Mouse (Mus musculus) heart, adult 2 months (tissue): ENCODE measurements at regions not wholly inside any gene's neighbourhood (a gene's known extent, or its start where the extent isn't known, plus 50 kb on each side); places are given as distances from the start of the nearest gene placed in this dataset.

Source experiments
- CTCF ChIP-seq: fragments of 200-600 bp; IDR thresholded peaks from 2 replicates; pipeline ENCODE4 v1.8.1; 2022; ENCODE audit warnings: antibody characterized with exemption, mild to moderate bottlenecking, moderate library complexity
- EP300 ChIP-seq: fragments of 200-500 bp; IDR thresholded peaks from 2 replicates; pipeline ENCODE4 v1.6.1; 2011; ENCODE audit warnings: low read depth, low read length, control low read depth; ENCODE audit not compliant: insufficient read depth
- POLR2A ChIP-seq: fragments of 200-500 bp; IDR thresholded peaks from 2 replicates; pipeline ENCODE4 v1.6.1; 2011; ENCODE audit warnings: mild to moderate bottlenecking, low read depth, low read length, control low read depth; ENCODE audit not compliant: insufficient read depth

DNA sequence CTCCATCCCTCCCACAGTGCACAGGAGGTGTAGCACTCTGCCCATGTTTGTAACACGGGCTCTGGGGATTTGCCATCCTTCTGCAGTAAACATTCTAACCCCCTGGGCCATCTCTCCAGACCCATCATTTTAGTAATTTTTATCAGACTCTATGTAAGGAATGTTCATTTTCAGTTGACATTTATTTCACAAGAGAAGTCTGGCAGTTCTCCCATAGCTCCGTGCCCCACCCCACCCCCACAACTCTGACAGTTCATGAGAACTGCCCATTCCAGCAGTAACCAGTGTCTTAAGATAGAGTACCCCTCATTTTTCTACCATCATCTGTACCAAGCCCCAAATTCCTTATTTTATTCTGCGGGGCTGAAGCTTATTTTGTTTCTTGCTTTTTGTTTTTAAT is 88.9 kb upstream of the Hivep1 start:
- TF ChIP-seq CTCF (no peak), POLR2A (no peak), EP300 (no peak)
